Comparison of ENCODE assay signal across 15 mouse cellular contexts in the genomic region with DNA sequence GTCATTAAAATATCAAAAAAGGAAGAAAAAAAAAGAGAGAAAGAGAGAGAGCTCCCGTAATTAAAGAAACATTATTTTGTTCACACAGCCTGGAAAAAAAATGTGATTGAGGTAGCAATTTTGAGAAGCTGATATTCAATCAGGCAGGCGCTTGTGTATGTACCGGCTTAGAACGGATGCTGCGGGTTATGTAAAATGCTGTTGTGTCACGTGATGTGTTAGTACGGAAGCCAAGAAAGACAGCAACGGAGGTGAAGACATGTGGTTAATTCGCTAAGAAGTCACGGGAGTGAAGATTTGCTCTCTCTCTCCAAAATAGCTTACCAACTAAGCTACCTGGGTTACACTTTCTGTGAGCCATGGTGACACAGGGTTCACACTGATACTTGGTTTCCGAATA. TPM values are rescaled to one million over a fixed set of nuclear protein-coding genes. Genes with fewer than 3 reads are reported as not detected.
A peak's percentile ranks its signal among the peaks of the same experiment; 100 is the strongest.
DNase-seq lines count a peak whose midpoint lies in the region; ATAC-seq and TF ChIP-seq lines count a peak whose summit lies in the region.
"Had no signal": no experiment of that assay in that cellular context is flagged by ENCODE, and none has a peak within 500 bp of the region (broad histone marks: within the 10 kb centered on the region; RNA-seq: fewer than 3 reads in every experiment).

No protein-coding gene starts in this region.

- no peak overlapping the region for H3K4me3 ChIP-seq in forebrain, postnatal 0 days (ENCODE audit: low read depth, low read length)
- no peak overlapping the region for H3K4me3 ChIP-seq in forebrain, embryonic 13.5 days
- H3K4me3 ChIP-seq in layer of hippocampus, adult 2 months: peak overlapping the region; percentile 35

- H3K4me1 ChIP-seq in forebrain, postnatal 0 days (ENCODE audit: insufficient read depth): no peaks in the 10 kb centered on the region
- H3K4me1 ChIP-seq in forebrain, embryonic 13.5 days: no peaks in the 10 kb centered on the region

- H3K36me3 ChIP-seq in forebrain, postnatal 0 days (ENCODE audit: insufficient read depth): no peaks in the 10 kb centered on the region
- no peaks in the 10 kb centered on the region for H3K36me3 ChIP-seq in forebrain, embryonic 13.5 days (ENCODE audit: poor library complexity, severe bottlenecking)
- H3K36me3 ChIP-seq: G1E had no signal

- no peak; the same call in 1 of the 2 replicates for ATAC-seq in forebrain, postnatal 0 days
- ATAC-seq in forebrain, embryonic 13.5 days: no peak

- peak; percentile 34 for DNase-seq in forebrain, postnatal 0 days
- DNase-seq in layer of hippocampus, adult 2 months (ENCODE audit: low spot score in 2 of 2): peak in 1 of 2 experiments; percentile 29
- DNase-seq in layer of hippocampus, postnatal 25 days (ENCODE audit: extremely low spot score in 1 of 2, low spot score in 1 of 2): no peak
- DNase-seq in right cerebral cortex, adult 2 months (ENCODE audit: low spot score in 2 of 2): peak; percentile 31 to 35
- no peak for DNase-seq in right cerebral cortex, postnatal 14 days
- DNase-seq in urinary bladder, adult 18-20 months (ENCODE audit: low spot score in 2 of 2): no peak
- DNase-seq in heart, postnatal 36 days: no peak
- DNase-seq: cerebellum, adult 18-20 months; embryo, embryonic 11 days; gastrocnemius, postnatal 14 days; kidney, postnatal 25 days; lung, adult 2 months had no signal

- no peaks in the 10 kb centered on the region for H3K27me3 ChIP-seq in forebrain, postnatal 0 days (ENCODE audit: insufficient read depth, low read length)
- H3K27me3 ChIP-seq in forebrain, embryonic 13.5 days: no peaks in the 10 kb centered on the region

- no peak overlapping the region for H3K27ac ChIP-seq in forebrain, postnatal 0 days (ENCODE audit: low read depth, low read length)
- H3K27ac ChIP-seq in forebrain, embryonic 13.5 days: no peak overlapping the region
- H3K27ac ChIP-seq in layer of hippocampus, adult 2 months: peak overlapping the region; percentile 58; the same call in 1 of the 2 replicates

- intact Hi-C loops in heart, postnatal 36 days (cut with DNase I): no loop called here

- H3K9me3 ChIP-seq in forebrain, postnatal 0 days (ENCODE audit: low read length): no peaks in the 10 kb centered on the region
- H3K9me3 ChIP-seq in forebrain, embryonic 13.5 days (replicated peaks): no peaks in the 10 kb centered on the region

- H3K9ac ChIP-seq in forebrain, postnatal 0 days: no peak overlapping the region
- no peak overlapping the region for H3K9ac ChIP-seq in forebrain, embryonic 13.5 days

- 58% methylated on average over 11 of the region's 11 CpGs for WGBS in forebrain, postnatal 0 days
- 84% methylated on average over 11 of the region's 11 CpGs for WGBS in forebrain, embryonic 13.5 days

- no peak for TF ChIP-seq CTCF in forebrain, postnatal 0 days (IDR thresholded peaks at IDR 0.05; ENCODE audit: low read depth)
- TF ChIP-seq CTCF in layer of hippocampus, adult 2 months (conservative IDR thresholded peaks at IDR 0.05): no peak

- H3K4me2 ChIP-seq in forebrain, postnatal 0 days (ENCODE audit: low read depth): peak overlapping the region; percentile 15; the same call in 1 of the 2 replicates
- H3K4me2 ChIP-seq in forebrain, embryonic 13.5 days: no peak overlapping the region
- H3K4me2 ChIP-seq: heart, embryonic 11.5 days had no signal

RNA-seq across cellular contexts. Expression of gene Arid5b, which starts 45.5 kb away (rescaled TPM):
- total RNA-seq in forebrain, postnatal 0 days (2014; rRNA removed): 13.7 and 14.3 TPM in 2 replicates
- polyA plus RNA-seq in forebrain, postnatal 0 days (2015; fragmentation: Nextera tagmentation; extraction: Ambion mirVana): 8.6 and 14.5 TPM in 2 replicates
- polyA plus RNA-seq in forebrain, embryonic 13.5 days (2015; fragmentation: Nextera tagmentation; extraction: Ambion mirVana): 12.6 and 15.2 TPM in 2 replicates
- 10 to 100 TPM; 25.5 to 27.2 TPM for total RNA-seq in layer of hippocampus, adult 2 months (2021)
- total RNA-seq in layer of hippocampus, postnatal 25 days (2021): 10 to 100 TPM; 21.5 to 22.8 TPM
- total RNA-seq in heart, postnatal 36 days (2021): 10 to 100 TPM; 23.2 to 33.8 TPM
- polyA plus RNA-seq: G1E had no signal

Comparison
In these comparisons a context has a peak if more than half of its experiments do, and no peak if none do; other contexts are left out.
1. DNase-seq: peak in forebrain, postnatal 0 days (single experiment) and right cerebral cortex, adult 2 months (2 of 2); none in layer of hippocampus, postnatal 25 days (0 of 2), right cerebral cortex, postnatal 14 days (single experiment), urinary bladder, adult 18-20 months (0 of 2) and heart, postnatal 36 days (0 of 2).